Mouse (Mus musculus) right cerebral cortex, adult 2 months (tissue): ENCODE results near the gene Hdac7.

Experiments used
- DNase-seq, 2 experiments: peaks; one replicate each; pipeline ENCODE4 v3.0.0; 2021 to 2022; ENCODE audit warnings: low spot score in 2 of 2

Gene Hdac7

DNA sequence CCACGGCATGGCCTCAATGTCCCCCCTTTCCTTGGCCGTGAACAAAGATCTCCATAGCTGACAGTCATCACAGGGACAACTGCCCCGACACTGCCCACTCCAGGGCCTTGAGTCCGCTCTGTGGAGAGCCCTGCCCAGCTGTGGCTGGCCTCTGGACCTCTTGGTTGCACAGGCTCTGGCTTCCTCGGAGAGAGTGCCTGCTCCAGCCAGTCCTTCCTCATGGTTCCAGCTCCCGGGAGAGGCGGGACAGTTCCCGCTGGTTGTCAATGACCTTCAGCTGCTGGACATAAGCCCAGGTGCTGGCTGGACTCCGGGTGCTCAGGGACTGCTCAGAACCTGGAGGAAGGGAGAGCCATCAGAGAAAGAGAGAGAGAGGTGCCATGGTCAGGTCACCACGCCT is 99.0 kb downstream of the Hdac7 start:
- no peak for DNase-seq

DNA sequence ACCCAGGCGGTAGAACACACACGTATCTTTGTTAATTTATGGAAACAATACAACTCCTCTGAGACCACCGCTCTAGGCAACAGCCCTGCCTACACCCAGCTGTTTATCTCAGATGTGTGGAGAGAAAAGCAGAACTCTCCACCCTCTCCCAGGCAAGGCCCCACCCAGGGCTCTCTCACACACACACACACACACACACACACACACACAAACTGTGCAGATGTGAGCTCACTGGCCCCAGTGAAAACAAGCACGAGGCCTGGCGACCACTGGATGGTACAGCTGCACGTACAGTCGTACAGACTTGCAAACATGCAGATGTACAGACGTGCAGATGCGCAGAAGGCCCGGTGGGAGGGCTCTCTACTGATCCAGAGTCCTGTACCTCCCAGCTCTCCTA is 99.4 kb downstream of the Hdac7 start:
- no peak for DNase-seq

DNA sequence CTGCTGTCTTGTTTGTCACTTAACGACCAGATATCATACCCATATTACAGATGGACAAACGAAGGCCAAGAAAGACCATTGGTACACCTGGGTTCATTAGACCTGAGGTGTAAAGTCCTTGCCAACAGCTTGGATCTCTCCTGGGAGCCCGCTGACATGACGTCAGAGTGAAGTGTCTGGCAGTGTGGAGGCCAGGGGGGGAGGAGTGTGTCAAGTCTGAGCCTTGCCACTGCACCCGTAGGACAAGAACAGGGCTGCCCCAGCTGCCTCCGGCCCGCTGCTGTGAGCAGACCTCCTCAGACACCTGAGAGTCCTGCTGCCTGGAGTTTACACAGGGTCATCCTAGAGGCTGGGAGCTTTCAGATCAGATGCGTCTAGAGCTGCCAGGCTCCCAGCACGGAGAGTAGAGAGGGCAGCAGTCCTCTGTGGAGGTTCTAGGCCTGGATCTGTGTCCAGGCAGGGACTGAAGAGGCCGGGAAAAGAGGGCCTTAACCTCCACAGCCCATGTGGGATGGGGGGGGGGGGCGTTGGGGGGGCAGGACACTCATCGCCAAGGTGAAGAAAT is 100.3 kb downstream of the Hdac7 start:
- DNase-seq, result no peak

DNA sequence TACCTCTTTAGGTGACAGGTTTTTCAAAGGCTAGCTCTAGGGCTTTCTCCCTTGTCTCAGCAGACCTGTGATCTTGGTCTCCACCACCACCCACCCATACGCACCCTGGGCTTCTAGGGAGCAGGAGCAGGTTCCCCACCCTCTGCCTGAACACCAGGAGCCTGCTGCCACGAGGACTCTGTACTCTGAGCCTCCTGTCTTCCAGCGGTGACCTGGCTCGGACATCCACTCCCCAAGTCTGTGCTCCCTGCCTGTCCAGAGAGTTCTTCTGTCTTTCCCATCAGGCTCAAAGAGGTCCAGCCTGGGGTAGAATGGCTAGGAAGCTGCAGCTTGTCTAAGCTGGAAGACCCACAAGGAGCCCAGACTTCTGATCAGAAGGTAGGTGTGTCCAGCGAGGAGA is 101.1 kb downstream of the Hdac7 start:
- no peak for DNase-seq
